Mouse (Mus musculus): ENCODE results near the gene Zbtb20.

DNA sequence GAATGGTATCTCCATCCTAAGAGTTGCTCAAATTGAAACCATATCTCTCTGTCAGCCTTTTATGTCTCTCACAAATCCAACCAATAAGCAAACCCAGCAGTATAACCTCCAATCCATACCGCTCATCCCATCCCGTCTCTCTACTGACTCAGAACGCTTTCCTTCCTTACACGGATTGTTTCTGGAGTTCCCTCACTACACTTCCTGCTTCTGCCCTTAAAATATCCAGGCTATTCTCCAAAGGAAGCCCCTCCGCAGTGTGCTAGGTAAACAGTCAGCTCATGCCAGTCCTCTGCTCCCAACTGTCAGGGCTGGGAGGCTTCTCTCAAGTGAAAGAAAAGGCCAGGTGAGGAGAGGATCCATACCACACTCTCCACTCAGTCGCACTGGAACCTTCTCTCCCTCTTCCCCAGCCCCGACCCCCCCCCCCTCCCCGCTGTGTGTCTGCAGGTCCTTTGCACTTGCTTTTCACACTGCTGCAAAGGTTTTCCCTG is 563.2 kb downstream of the Zbtb20 start:
- TF ChIP-seq POLR2A (IDR thresholded peaks at IDR 0.05; ENCODE audit: insufficient read depth, low read depth, low read length) (no peak), CTCF (IDR thresholded peaks at IDR 0.05; ENCODE audit: insufficient read depth, low read depth, low read length) (no peak)

Data from olfactory bulb, adult 2 months (tissue).